Comparison of ENCODE assay signal across 18 mouse cellular contexts in genomic region chr1:58257195-58257991, GRCm38 (mm10). TPM values are rescaled to one million over a fixed set of nuclear protein-coding genes. Genes with fewer than 3 reads are reported as not detected.
A peak's percentile ranks its signal among the peaks of the same experiment; 100 is the strongest.
DNase-seq lines count a peak whose midpoint lies in the region.
"Had no signal": no experiment of that assay in that cellular context is flagged by ENCODE, and none has a peak within 500 bp of the region (broad histone marks: within the 10 kb centered on the region; RNA-seq: fewer than 3 reads in every experiment).

No protein-coding gene starts in this region.

- peak; percentile 13 for DNase-seq in adrenal gland, postnatal 25 days
- no peak for DNase-seq in adrenal gland, adult 18-20 months (ENCODE audit: low spot score in 2 of 2)
- peak; percentile 14 for DNase-seq in kidney, postnatal 14 days
- no peak for DNase-seq in kidney, adult 11 months
- DNase-seq in urinary bladder, postnatal 25 days (ENCODE audit: low spot score): peak; percentile 31
- no peak for DNase-seq in urinary bladder, postnatal 4 days (ENCODE audit: low spot score in 2 of 2)
- DNase-seq in left cerebral cortex, adult 8-10 months (ENCODE audit: low spot score in 2 of 2): no peak
- DNase-seq in left cerebral cortex, postnatal 4 days: no peak
- DNase-seq: B cell, adult 2 months; cerebellum, adult 9-10 months; forebrain, postnatal 0 days; heart, postnatal 14 days; kidney, adult 9 months; right cerebral cortex, postnatal 25 days; thymus, adult 2 months had no signal

- intact Hi-C loops in left cerebral cortex, postnatal 4 days (cut with DNase I): no loop called here

RNA-seq across cellular contexts. Expression of gene Aox2, which starts 20.7 kb away (rescaled TPM):
- 0.27 and 0.52 TPM in 2 replicates for total RNA-seq in adrenal gland, postnatal 25 days (2021)
- under 1 TPM; 0.40 to 0.42 TPM for total RNA-seq in adrenal gland, adult 18-20 months (2021)
- under 1 TPM in 1 of 4 experiments, not detected in 3; 0.09 TPM for total RNA-seq in left cerebral cortex, adult 8-10 months (2022)
- not detected for total RNA-seq in left cerebral cortex, postnatal 4 days (2021)
- total RNA-seq: layer of hippocampus, postnatal 14 days; megakaryocyte-erythroid progenitor cell, adult 5-6 weeks; neutrophil, adult 5-6 weeks had no signal

RNA-seq across cellular contexts. Expression of gene Aox4, which starts 47.2 kb away (rescaled TPM):
- not detected in 2 replicates for total RNA-seq in adrenal gland, postnatal 25 days (2021)
- total RNA-seq in adrenal gland, adult 18-20 months (2021): not detected
- total RNA-seq in left cerebral cortex, adult 8-10 months (2022): 1 to 10 TPM; 3.0 to 4.0 (median 3.4) TPM
- 10 to 100 TPM; 18.3 to 23.4 TPM for total RNA-seq in left cerebral cortex, postnatal 4 days (2021)
- total RNA-seq: heart, postnatal 14 days; megakaryocyte-erythroid progenitor cell, adult 5-6 weeks; neutrophil, adult 5-6 weeks had no signal

Comparison
In these comparisons a context has a peak if more than half of its experiments do, and no peak if none do; other contexts are left out.
1. DNase-seq: peak in adrenal gland, postnatal 25 days (single experiment), kidney, postnatal 14 days (single experiment) and urinary bladder, postnatal 25 days (single experiment); none in adrenal gland, adult 18-20 months (0 of 2), kidney, adult 11 months (single experiment), urinary bladder, postnatal 4 days (0 of 2), left cerebral cortex, adult 8-10 months (0 of 2) and left cerebral cortex, postnatal 4 days (single experiment).